Mouse (Mus musculus) cerebellum, postnatal 14 days (tissue): ENCODE measurements around the gene Arpc5.

Experiments used
- DNase-seq, 2 experiments: peaks; one replicate each; pipeline ENCODE4 v3.0.0; 2021; ENCODE audit warnings: mixed read lengths in 2 of 2

Gene Arpc5

GRCm38 (mm10) chr1:152817027-152817769 lies 50.9 kb downstream of the Arpc5 start:
- no peak for DNase-seq

- DNase-seq, result peak; percentile 30
These were observed 51.5 kb downstream of the Arpc5 start for GRCm38 (mm10) chr1:152817794-152818193.

GRCm38 (mm10) chr1:152819558-152819957 lies 53.2 kb downstream of the Arpc5 start:
- no peak for DNase-seq

DNA sequence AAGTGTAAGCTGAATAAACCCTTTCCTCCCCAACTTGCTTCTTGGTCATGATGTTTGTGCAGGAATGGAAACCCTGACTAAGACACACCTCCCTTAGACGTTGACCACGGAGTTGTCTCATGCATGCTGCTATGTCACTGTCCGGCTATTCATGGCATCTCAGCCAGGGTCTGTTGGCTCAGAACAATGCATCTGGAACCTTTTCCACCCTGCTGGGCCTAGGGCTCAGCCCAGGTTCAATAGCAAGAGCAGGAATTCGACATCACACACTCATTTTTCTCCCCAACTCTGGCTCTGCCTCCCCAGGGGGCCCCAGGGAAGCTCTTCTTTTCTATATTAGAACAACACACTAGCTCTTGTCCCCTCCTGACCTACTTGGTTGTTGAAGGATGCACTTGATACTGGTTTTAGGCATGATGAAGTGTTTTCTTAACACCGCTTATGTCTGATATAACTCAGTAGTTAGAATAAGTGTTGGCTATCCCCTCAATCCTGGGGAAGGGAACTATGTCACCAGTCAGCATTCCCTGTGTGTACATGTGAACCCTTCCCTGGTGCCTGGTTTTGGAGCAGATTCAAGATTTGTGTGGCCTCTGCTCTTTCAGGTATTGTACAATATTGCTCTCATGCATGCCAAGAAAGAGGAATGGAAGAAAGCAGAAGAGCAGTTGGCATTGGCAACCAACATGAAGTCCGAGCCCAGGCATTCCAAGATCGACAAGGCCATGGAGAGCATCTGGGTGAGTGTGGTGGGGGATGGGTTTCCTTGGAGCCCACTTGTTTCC lies 54.8 kb downstream of the Arpc5 start:
- no peak for DNase-seq

GRCm38 (mm10) chr1:152821746-152822145 lies 55.4 kb downstream of the Arpc5 start:
- no peak for DNase-seq

DNA sequence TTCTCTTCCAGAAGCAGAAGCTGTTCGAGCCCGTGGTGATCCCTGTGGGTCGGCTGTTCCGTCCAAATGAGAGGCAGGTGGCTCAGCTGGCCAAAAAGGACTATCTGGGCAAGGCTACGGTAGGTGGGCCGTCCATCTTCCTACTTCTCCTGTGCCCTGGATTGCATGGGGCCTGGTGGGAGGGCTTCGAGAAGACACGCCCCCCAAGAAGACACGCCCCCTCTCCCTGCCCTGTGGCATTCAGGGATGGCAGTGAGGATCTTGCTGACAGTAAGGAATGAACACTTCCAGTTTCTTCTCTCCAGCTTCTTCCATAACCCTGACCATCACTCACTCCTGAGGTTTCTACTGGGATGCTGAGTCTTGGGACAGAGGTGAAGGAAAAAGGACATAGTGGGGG lies 57.9 kb downstream of the Arpc5 start:
- no peak for DNase-seq
